Mouse (Mus musculus) forebrain, embryonic 11.5 days (tissue): ENCODE results near the gene Secisbp2. TPM values are rescaled to one million over a fixed set of nuclear protein-coding genes. Genes with fewer than 3 reads are reported as not detected.

ENCODE experiments used
- ATAC-seq: fragments of 200-750 bp; cut with Nextera tagmentation; replicated peaks from 2 replicates; pipeline ENCODE4 v1.8.0; 2017; ENCODE audit warnings: moderate TSS enrichment; ENCODE audit not compliant: low FRiP score
- DNase-seq: peaks from one replicate; pipeline ENCODE4 v3.0.0-alpha.2; 2017; ENCODE audit warnings: low spot score
- H3K27ac ChIP-seq: fragments of 300-500 bp; sonication (generic); 2 replicates; pipeline ENCODE4 v1.5.1; 2014; ENCODE audit warnings: low read depth, low read length
- H3K27me3 ChIP-seq: fragments of 300-500 bp; sonication (generic); 2 replicates; pipeline ENCODE4 v1.6.1; 2014; ENCODE audit warnings: mild to moderate bottlenecking, low read length, mixed read lengths; ENCODE audit not compliant: control insufficient read depth, insufficient read depth
- H3K36me3 ChIP-seq: fragments of 300-500 bp; sonication (generic); 2 replicates; pipeline ENCODE4 v1.6.1; 2014; ENCODE audit warnings: mild to moderate bottlenecking, low read length, moderate library complexity, mixed read lengths; ENCODE audit not compliant: control insufficient read depth, insufficient read depth
- H3K4me1 ChIP-seq: fragments of 300-500 bp; sonication (generic); replicated peaks from 2 replicates; pipeline ENCODE4 v1.6.1; 2014; ENCODE audit warnings: low read length, mixed read lengths; ENCODE audit not compliant: control insufficient read depth, insufficient read depth
- H3K4me2 ChIP-seq: fragments of 300-500 bp; sonication (generic); 2 replicates; pipeline ENCODE4 v1.6.1; 2014; ENCODE audit warnings: low read depth, mild to moderate bottlenecking, low read length, moderate library complexity, mixed read lengths; ENCODE audit not compliant: severe bottlenecking
- H3K4me3 ChIP-seq: fragments of 300-500 bp; sonication (generic); 2 replicates; pipeline ENCODE4 v1.5.1; 2014; ENCODE audit warnings: low read depth, low read length
- H3K9ac ChIP-seq: fragments of 300-500 bp; sonication (generic); 2 replicates; pipeline ENCODE4 v1.6.1; 2014; ENCODE audit warnings: low read length
- H3K9me3 ChIP-seq: fragments of 300-500 bp; sonication (generic); 2 replicates; pipeline ENCODE4 v1.6.1; 2016; ENCODE audit warnings: low read length, mixed read lengths; ENCODE audit not compliant: control insufficient read depth
- WGBS: fragments of 180-500 bp; shearing (Covaris S2); extraction: QIAGEN DNeasy Blood & Tissue Kit; methylation state at CpG from one replicate; pipeline ENCODE4 v1.1.7; 2014; 5-methylcytosine and 5-hydroxymethylcytosine counted together
- polyA plus RNA-seq: library from polyadenylated mRNA; unstranded; fragments of >200 nt; fragmentation: Nextera tagmentation; extraction: Ambion mirVana; gene quantifications from 2 replicates; pipeline ENCODE4 v1.2.1, GENCODE M21; 2014

Gene Secisbp2
- polyA plus RNA-seq, 1 experiment from 2014 or later = 26.6 TPM

- no peak overlapping the region for H3K9ac ChIP-seq
- WGBS = 96% methylated on average over 8 of the region's 8 CpGs
- no peak overlapping the region for H3K27ac ChIP-seq
- DNase-seq (no peak), ATAC-seq (no peak)
- peaks cover 17% of the 10 kb centered on the region; the same call in 1 of the 2 replicates for H3K36me3 ChIP-seq
- no peak overlapping the region for H3K4me3 ChIP-seq
- no peaks in the 10 kb centered on the region for H3K27me3 ChIP-seq
- no peaks in the 10 kb centered on the region for H3K9me3 ChIP-seq
- H3K4me1 ChIP-seq = no peaks in the 10 kb centered on the region
- no peak overlapping the region for H3K4me2 ChIP-seq
Observed at GRCm38 (mm10) chr13:51681634-51682033, 30.1 kb downstream of the Secisbp2 start.

- WGBS = 96% methylated on average over 7 of the region's 7 CpGs
- H3K27ac ChIP-seq = no peak overlapping the region
- ATAC-seq = no peak
Observed at GRCm38 (mm10) chr13:51685290-51685966, 33.9 kb downstream of the Secisbp2 start.

GRCm38 (mm10) chr13:51686966-51687365 is 35.5 kb downstream of the Secisbp2 start:
- H3K36me3 ChIP-seq = peaks cover 7% of the 10 kb centered on the region; the same call in 1 of the 2 replicates
- H3K4me3 ChIP-seq = no peak overlapping the region
- no peak overlapping the region for H3K4me2 ChIP-seq
- H3K27ac ChIP-seq = no peak overlapping the region
- H3K9ac ChIP-seq = no peak overlapping the region
- ATAC-seq = no peak
- no peaks in the 10 kb centered on the region for H3K27me3 ChIP-seq
- no peaks in the 10 kb centered on the region for H3K9me3 ChIP-seq
- DNase-seq = no peak
- H3K4me1 ChIP-seq = no peaks in the 10 kb centered on the region
- 94% methylated on average over 5 of the region's 5 CpGs for WGBS

More at GRCm38 (mm10) chr13:51685290-51685966, 33.9 kb downstream of the Secisbp2 start:
- Histone ChIP-seq H3K9me3 (no peaks in the 10 kb centered on the region), H3K9ac (no peak overlapping the region), H3K4me1 (no peaks in the 10 kb centered on the region), H3K36me3 (peaks cover 10% of the 10 kb centered on the region; the same call in 1 of the 2 replicates), H3K4me3 (no peak overlapping the region), H3K4me2 (no peak overlapping the region), H3K27me3 (no peaks in the 10 kb centered on the region)
- DNase-seq = no peak

GRCm38 (mm10) chr13:51688688-51689087 is 37.2 kb downstream of the Secisbp2 start:
- no peak overlapping the region for H3K4me2 ChIP-seq
- H3K36me3 ChIP-seq = no peaks in the 10 kb centered on the region; the same call in 1 of the 2 replicates
- H3K9me3 ChIP-seq = no peaks in the 10 kb centered on the region
- H3K27me3 ChIP-seq = no peaks in the 10 kb centered on the region
- DNase-seq = no peak
- WGBS = 58% methylated on average over 3 of the region's 3 CpGs
- no peak overlapping the region for H3K4me3 ChIP-seq
- H3K4me1 ChIP-seq = no peaks in the 10 kb centered on the region
- H3K27ac ChIP-seq = no peak overlapping the region
- ATAC-seq = no peak
- no peak overlapping the region for H3K9ac ChIP-seq

GRCm38 (mm10) chr13:51696481-51696880 is 45.0 kb downstream of the Secisbp2 start:
- no peak overlapping the region for H3K4me3 ChIP-seq
- no peak overlapping the region for H3K4me2 ChIP-seq
- DNase-seq = no peak
- no peak for ATAC-seq
- no peak overlapping the region for H3K27ac ChIP-seq
- no peaks in the 10 kb centered on the region for H3K4me1 ChIP-seq
- no peak overlapping the region for H3K9ac ChIP-seq
- no peaks in the 10 kb centered on the region for H3K36me3 ChIP-seq
- H3K9me3 ChIP-seq = no peaks in the 10 kb centered on the region
- H3K27me3 ChIP-seq = no peaks in the 10 kb centered on the region

GRCm38 (mm10) chr13:51697455-51697854 is 46.0 kb downstream of the Secisbp2 start:
- Histone ChIP-seq H3K27me3 (no peaks in the 10 kb centered on the region), H3K36me3 (no peaks in the 10 kb centered on the region), H3K9ac (no peak overlapping the region), H3K4me3 (no peak overlapping the region), H3K9me3 (no peaks in the 10 kb centered on the region), H3K4me1 (no peaks in the 10 kb centered on the region), H3K27ac (no peak overlapping the region), H3K4me2 (no peak overlapping the region)
- DNase-seq (no peak), ATAC-seq (no peak)
- WGBS = 89% methylated on average over 6 of the region's 6 CpGs

GRCm38 (mm10) chr13:51697897-51698296 is 46.4 kb downstream of the Secisbp2 start:
- H3K4me2 ChIP-seq = no peak overlapping the region
- ATAC-seq = no peak
- WGBS = 82% methylated on average over 4 of the region's 4 CpGs
- no peak overlapping the region for H3K27ac ChIP-seq
- no peak for DNase-seq
- no peaks in the 10 kb centered on the region for H3K9me3 ChIP-seq
- no peaks in the 10 kb centered on the region for H3K27me3 ChIP-seq
- no peak overlapping the region for H3K4me3 ChIP-seq
- no peaks in the 10 kb centered on the region for H3K36me3 ChIP-seq
- H3K4me1 ChIP-seq = no peaks in the 10 kb centered on the region
- H3K9ac ChIP-seq = no peak overlapping the region

GRCm38 (mm10) chr13:51698318-51698717 is 46.8 kb downstream of the Secisbp2 start:
- no peaks in the 10 kb centered on the region for H3K4me1 ChIP-seq
- WGBS = 92% methylated on average over 3 of the region's 3 CpGs
- H3K9me3 ChIP-seq = no peaks in the 10 kb centered on the region
- no peak overlapping the region for H3K9ac ChIP-seq
- no peak overlapping the region for H3K4me2 ChIP-seq
- no peak for ATAC-seq
- H3K27ac ChIP-seq = no peak overlapping the region
- no peaks in the 10 kb centered on the region for H3K36me3 ChIP-seq
- no peak for DNase-seq
- no peaks in the 10 kb centered on the region for H3K27me3 ChIP-seq
- no peak overlapping the region for H3K4me3 ChIP-seq

GRCm38 (mm10) chr13:51703893-51704292 is 52.4 kb downstream of the Secisbp2 start:
- WGBS = 89% methylated on average over 5 of the region's 5 CpGs
- Histone ChIP-seq H3K4me1 (no peaks in the 10 kb centered on the region; the same call in 1 of the 2 replicates), H3K36me3 (no peaks in the 10 kb centered on the region), H3K9ac (no peak overlapping the region), H3K27me3 (no peaks in the 10 kb centered on the region), H3K27ac (no peak overlapping the region), H3K9me3 (no peaks in the 10 kb centered on the region), H3K4me2 (no peak overlapping the region), H3K4me3 (no peak overlapping the region)
- DNase-seq = no peak
- ATAC-seq = no peak
